Mouse (Mus musculus) erythroid progenitor cell, adult 5-6 weeks (primary cell): Measurements from ENCODE around the gene Olfr514. TPM values are rescaled to one million over a fixed set of nuclear protein-coding genes. Genes with fewer than 3 reads are reported as not detected.
"Not testable (repeated sequence)": the region's sequence is repeated elsewhere in the genome, so short reads cannot be mapped to it uniquely, and the experiment has no call there.

Source experiments
- ATAC-seq: replicated peaks from 2 replicates; pipeline ENCODE4 v1.8.0; 2016; ENCODE audit warnings: moderate number of reproducible peaks, mild to moderate bottlenecking, moderate TSS enrichment, inconsistent platforms; ENCODE audit not compliant: poor library complexity, low FRiP score, severe bottlenecking
- total RNA-seq, 2 experiments: library from RNA; stranded (forward) in 1 of 2; stranded (reverse) in 1 of 2; fragments of 150-400 nt in 1 of 2; fragments of 186-747, 209-891 nt in 1 of 2; gene quantifications; 2 replicates each; pipeline versions ENCODE4 v1.2.3 to v1.2.4; 2015 to 2017; ENCODE audit warnings: low replicate concordance in 2 of 2

Olfr514 gene
- total RNA-seq (2015; ENCODE audit: low replicate concordance) (not detected in 2 replicates), total RNA-seq (2017; ENCODE audit: low replicate concordance) (not detected in 2 replicates)

DNA sequence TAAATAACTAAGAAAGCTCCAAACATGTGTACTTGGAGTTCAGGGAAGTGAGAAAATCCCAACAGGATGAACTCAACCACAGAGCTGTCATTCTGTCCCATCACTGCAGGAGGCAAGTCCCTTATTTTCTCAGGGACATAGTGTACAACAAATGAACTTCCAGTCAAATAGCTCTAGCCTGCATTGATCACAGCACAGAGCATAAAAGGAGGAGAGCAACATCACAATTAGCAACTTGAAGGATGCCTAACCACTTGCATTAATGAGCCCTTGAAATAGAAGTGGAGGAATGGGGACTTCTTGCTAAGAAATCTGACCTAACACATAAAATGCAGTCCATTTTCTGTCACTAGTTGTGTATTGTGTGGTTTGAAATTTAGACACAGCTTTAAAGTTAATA is at the start of gene Olfr514:
Gene Olfr514 (minus strand): TSS at position 101 of the 400 bp plus-strand sequence.
- no peak for ATAC-seq

GRCm38 (mm10) chr7:108872279-108872678 is 46.5 kb upstream of the Olfr514 start, which contains the start of gene Olfr517:
Gene Olfr517, minus strand, starts transcription at chr7:108872379.
- no peak for ATAC-seq

GRCm38 (mm10) chr7:108850429-108850828 is 24.6 kb upstream of the Olfr514 start, which contains the start of gene Olfr516:
Gene Olfr516, minus strand, starts transcription at chr7:108850529.
- ATAC-seq = no peak

GRCm38 (mm10) chr7:108814593-108815215 is 11.1 kb downstream of the Olfr514 start:
- ATAC-seq = not testable (repeated sequence)

DNA sequence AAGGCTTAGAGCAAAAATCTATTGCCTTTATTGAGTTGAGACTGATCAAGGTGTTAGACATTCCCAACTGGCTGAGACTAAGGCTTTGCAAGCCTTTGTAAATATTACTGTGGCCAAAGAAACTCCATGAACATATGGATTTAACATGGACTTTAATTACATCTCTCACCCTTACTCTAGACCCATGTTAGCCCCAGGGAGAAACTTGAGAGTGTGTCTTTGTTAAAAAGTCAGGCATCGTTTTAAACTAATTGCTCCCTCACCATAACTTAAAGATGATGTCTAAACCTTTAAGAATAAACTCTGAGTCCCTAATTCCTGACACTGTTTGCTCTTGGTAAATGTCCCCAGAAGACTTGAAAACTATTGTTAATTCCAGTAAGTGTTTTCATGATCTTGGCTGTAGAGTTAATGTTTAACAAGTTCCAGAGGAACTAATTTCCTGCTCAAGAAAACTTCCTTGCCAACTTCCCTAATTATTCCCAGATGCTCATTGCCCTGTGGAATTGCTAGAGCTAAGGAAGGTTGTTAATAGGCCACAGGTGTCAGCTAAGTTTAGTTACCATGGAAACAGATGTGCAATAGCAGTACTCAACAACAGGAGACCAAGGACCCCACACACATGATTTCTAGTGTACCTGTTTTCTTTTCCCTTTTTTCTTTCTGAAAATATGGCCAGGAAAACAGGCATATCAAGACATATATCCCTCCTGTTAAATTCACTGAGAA is 28.4 kb downstream of the Olfr514 start:
- no peak for ATAC-seq

Other genes with a start within 250 kb of the Olfr514 start
- gene Olfr506, start 215.2 kb downstream of the Olfr514 start, total RNA-seq (2015; ENCODE audit: low replicate concordance) = not detected in 2 replicates
- not detected in 2 replicates for gene Olfr506, start 215.2 kb downstream of the Olfr514 start, total RNA-seq (2017; ENCODE audit: low replicate concordance)
- not detected in 2 replicates for gene Olfr507, start 204.2 kb downstream of the Olfr514 start, total RNA-seq (2015; ENCODE audit: low replicate concordance)
- gene Olfr507, start 204.2 kb downstream of the Olfr514 start, total RNA-seq (2017; ENCODE audit: low replicate concordance) = not detected in 2 replicates
- gene Olfr508, start 196.0 kb downstream of the Olfr514 start, total RNA-seq (2015; ENCODE audit: low replicate concordance) = not detected in 2 replicates
- gene Olfr508, start 196.0 kb downstream of the Olfr514 start, total RNA-seq (2017; ENCODE audit: low replicate concordance) = not detected in 2 replicates
- not detected in 2 replicates for gene Olfr509, start 174.1 kb downstream of the Olfr514 start, total RNA-seq (2015; ENCODE audit: low replicate concordance)
- gene Olfr509, start 174.1 kb downstream of the Olfr514 start, total RNA-seq (2017; ENCODE audit: low replicate concordance) = not detected in 2 replicates
- gene Olfr510, start 159.6 kb downstream of the Olfr514 start, total RNA-seq (2015; ENCODE audit: low replicate concordance) = not detected in 2 replicates
- not detected in 2 replicates for gene Olfr510, start 159.6 kb downstream of the Olfr514 start, total RNA-seq (2017; ENCODE audit: low replicate concordance)
- not detected in 2 replicates for gene Olfr512, start 112.7 kb downstream of the Olfr514 start, total RNA-seq (2015; ENCODE audit: low replicate concordance)
- gene Olfr512, start 112.7 kb downstream of the Olfr514 start, total RNA-seq (2017; ENCODE audit: low replicate concordance) = not detected in 2 replicates
- gene Olfr513, start 75.0 kb downstream of the Olfr514 start, total RNA-seq (2015; ENCODE audit: low replicate concordance) = not detected in 2 replicates
- not detected in 2 replicates for gene Olfr513, start 75.0 kb downstream of the Olfr514 start, total RNA-seq (2017; ENCODE audit: low replicate concordance)
- not detected in 2 replicates for gene Olfr516, start 24.5 kb upstream of the Olfr514 start, total RNA-seq (2015; ENCODE audit: low replicate concordance)
- not detected in 2 replicates for gene Olfr516, start 24.5 kb upstream of the Olfr514 start, total RNA-seq (2017; ENCODE audit: low replicate concordance)
- not detected in 2 replicates for gene Olfr517, start 46.4 kb upstream of the Olfr514 start, total RNA-seq (2015; ENCODE audit: low replicate concordance)
- not detected in 2 replicates for gene Olfr517, start 46.4 kb upstream of the Olfr514 start, total RNA-seq (2017; ENCODE audit: low replicate concordance)
- not detected in 2 replicates for gene Olfr518, start 59.0 kb upstream of the Olfr514 start, total RNA-seq (2015; ENCODE audit: low replicate concordance)
- gene Olfr518, start 59.0 kb upstream of the Olfr514 start, total RNA-seq (2017; ENCODE audit: low replicate concordance) = not detected in 2 replicates
- gene Olfr519, start 68.4 kb upstream of the Olfr514 start, total RNA-seq (2015; ENCODE audit: low replicate concordance) = not detected in 2 replicates
- not detected in 2 replicates for gene Olfr519, start 68.4 kb upstream of the Olfr514 start, total RNA-seq (2017; ENCODE audit: low replicate concordance)
- gene Nlrp10, start 104.2 kb upstream of the Olfr514 start, total RNA-seq (2015; ENCODE audit: low replicate concordance) = 0.36 TPM in 1 of 2 replicates, not detected in the other
- not detected in 2 replicates for gene Nlrp10, start 104.2 kb upstream of the Olfr514 start, total RNA-seq (2017; ENCODE audit: low replicate concordance)
- gene Eif3f, start 108.4 kb upstream of the Olfr514 start, total RNA-seq (2015; ENCODE audit: low replicate concordance) = 51.1 and 68.1 TPM in 2 replicates
- gene Eif3f, start 108.4 kb upstream of the Olfr514 start, total RNA-seq (2017; ENCODE audit: low replicate concordance) = 25.4 and 26.3 TPM in 2 replicates
- not detected in 2 replicates for gene Tub, start 124.3 kb upstream of the Olfr514 start, total RNA-seq (2015; ENCODE audit: low replicate concordance)
- gene Tub, start 124.3 kb upstream of the Olfr514 start, total RNA-seq (2017; ENCODE audit: low replicate concordance) = 0.64 TPM in 1 of 2 replicates, not detected in the other